Mouse (Mus musculus): ENCODE measurements around the gene Chchd5. TPM values are rescaled to one million over a fixed set of nuclear protein-coding genes. Genes with fewer than 3 reads are reported as not detected.

Chchd5 gene
- polyA plus RNA-seq, 1 experiment from 2014 or later = 30.7 TPM

- ATAC-seq (no peak), DNase-seq (ENCODE audit: low spot score) (no peak)
- H3K27me3 ChIP-seq (replicated peaks; ENCODE audit: control insufficient read depth, insufficient read depth, low read length) = no peaks in the 10 kb centered on the region
- no peak overlapping the region for H3K4me3 ChIP-seq (ENCODE audit: low read depth, low read length)
- 90% methylated on average over 5 of the region's 5 CpGs for WGBS
- H3K9me3 ChIP-seq (replicated peaks; ENCODE audit: control insufficient read depth, low read length) = no peaks in the 10 kb centered on the region
- no peak overlapping the region for H3K27ac ChIP-seq (ENCODE audit: low read depth, low read length)
- no peak overlapping the region for H3K9ac ChIP-seq (ENCODE audit: low read length)
- peaks cover 77% of the 10 kb centered on the region for H3K36me3 ChIP-seq (ENCODE audit: control insufficient read depth, insufficient read depth, low read length)
- no peaks in the 10 kb centered on the region for H3K4me1 ChIP-seq (ENCODE audit: control insufficient read depth, insufficient read depth, low read length)
- H3K4me2 ChIP-seq (ENCODE audit: low read length) = no peak overlapping the region
Observed at GRCm38 (mm10) chr2:129112924-129113323, 16.6 kb upstream of the Chchd5 start.

DNA sequence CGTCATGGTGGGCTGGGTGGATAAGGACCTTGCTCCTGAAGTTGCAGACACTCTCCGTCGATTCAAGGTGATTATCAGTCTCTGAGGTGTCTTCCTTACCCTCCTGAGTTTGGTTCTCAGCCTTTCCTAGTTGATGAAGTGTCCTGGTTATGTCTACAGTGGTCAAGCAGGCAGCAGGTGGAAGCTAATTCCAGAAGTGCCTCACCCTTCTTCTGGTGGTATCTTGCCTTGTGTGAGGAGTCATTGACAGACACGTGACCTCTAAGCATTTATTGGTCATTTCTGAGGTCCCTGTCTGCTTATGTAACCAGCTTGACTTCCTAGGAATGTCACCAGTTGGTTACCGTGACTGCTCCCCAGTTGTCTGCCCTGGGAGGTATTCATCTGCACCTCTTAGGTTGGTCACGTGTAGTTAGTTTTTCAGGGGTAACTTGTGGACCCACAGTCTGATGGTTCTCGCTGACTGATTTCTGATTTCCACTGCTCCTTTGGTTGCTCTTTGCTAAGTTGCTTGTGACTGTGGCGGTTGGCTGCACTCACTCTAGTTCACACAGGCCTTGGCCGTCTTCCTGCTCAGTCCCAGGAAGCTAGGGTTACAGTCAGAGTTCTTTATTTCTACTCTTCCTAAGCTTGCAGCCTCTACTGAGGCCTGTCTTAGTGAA is 13.7 kb upstream of the Chchd5 start:
- 90% methylated on average over 9 of the region's 9 CpGs for WGBS
- ATAC-seq = no peak

DNA sequence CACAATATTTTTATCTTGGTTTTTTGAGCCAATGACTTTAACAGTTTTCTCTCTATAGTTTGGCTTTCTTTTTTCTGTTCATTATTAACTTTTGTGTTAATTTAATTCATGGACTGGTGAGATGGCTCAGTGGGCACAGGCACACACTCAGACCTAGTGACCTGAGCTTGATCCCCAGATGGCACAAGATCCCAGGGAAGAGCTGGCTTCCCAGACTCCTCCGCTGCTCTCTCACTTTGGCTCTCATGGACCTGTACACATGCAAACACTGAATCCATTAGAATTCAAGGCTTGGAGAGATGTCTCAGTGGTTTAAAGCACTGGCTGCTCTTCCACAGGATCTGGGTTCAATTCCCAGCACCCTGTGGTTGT is 13.1 kb upstream of the Chchd5 start:
- Histone ChIP-seq H3K4me2 (ENCODE audit: low read length) (no peak overlapping the region), H3K36me3 (ENCODE audit: control insufficient read depth, insufficient read depth, low read length) (peaks cover 86% of the 10 kb centered on the region), H3K27me3 (replicated peaks; ENCODE audit: control insufficient read depth, insufficient read depth, low read length) (no peaks in the 10 kb centered on the region), H3K4me3 (ENCODE audit: low read depth, low read length) (no peak overlapping the region), H3K27ac (ENCODE audit: low read depth, low read length) (no peak overlapping the region), H3K4me1 (ENCODE audit: control insufficient read depth, insufficient read depth, low read length) (no peaks in the 10 kb centered on the region), H3K9ac (ENCODE audit: low read length) (no peak overlapping the region), H3K9me3 (replicated peaks; ENCODE audit: control insufficient read depth, low read length) (no peaks in the 10 kb centered on the region)
- 100% methylated on average over 1 of the region's 1 CpGs for WGBS
- DNase-seq (ENCODE audit: low spot score) (no peak), ATAC-seq (no peak)

More for the DNA sequence above, 13.7 kb upstream of the Chchd5 start:
- H3K27ac ChIP-seq (ENCODE audit: low read depth, low read length) = no peak overlapping the region
- no peaks in the 10 kb centered on the region for H3K9me3 ChIP-seq (replicated peaks; ENCODE audit: control insufficient read depth, low read length)
- H3K4me1 ChIP-seq (ENCODE audit: control insufficient read depth, insufficient read depth, low read length) = no peaks in the 10 kb centered on the region
- no peak overlapping the region for H3K9ac ChIP-seq (ENCODE audit: low read length)
- no peak overlapping the region for H3K4me3 ChIP-seq (ENCODE audit: low read depth, low read length)
- DNase-seq (ENCODE audit: low spot score) = no peak
- no peak overlapping the region for H3K4me2 ChIP-seq (ENCODE audit: low read length)
- H3K27me3 ChIP-seq (replicated peaks; ENCODE audit: control insufficient read depth, insufficient read depth, low read length) = no peaks in the 10 kb centered on the region
- peaks cover 82% of the 10 kb centered on the region for H3K36me3 ChIP-seq (ENCODE audit: control insufficient read depth, insufficient read depth, low read length)

- ATAC-seq = no peak
- Histone ChIP-seq H3K4me2 (ENCODE audit: low read length) (no peak overlapping the region), H3K4me3 (ENCODE audit: low read depth, low read length) (no peak overlapping the region), H3K9ac (ENCODE audit: low read length) (no peak overlapping the region), H3K27ac (ENCODE audit: low read depth, low read length) (no peak overlapping the region), H3K27me3 (replicated peaks; ENCODE audit: control insufficient read depth, insufficient read depth, low read length) (no peaks in the 10 kb centered on the region), H3K9me3 (replicated peaks; ENCODE audit: control insufficient read depth, low read length) (no peaks in the 10 kb centered on the region), H3K4me1 (ENCODE audit: control insufficient read depth, insufficient read depth, low read length) (no peaks in the 10 kb centered on the region), H3K36me3 (ENCODE audit: control insufficient read depth, insufficient read depth, low read length) (peaks cover 84% of the 10 kb centered on the region)
- DNase-seq (ENCODE audit: low spot score) = no peak
- WGBS = 91% methylated on average over 12 of the region's 12 CpGs
Observed at GRCm38 (mm10) chr2:129118061-129118460, 11.4 kb upstream of the Chchd5 start.

GRCm38 (mm10) chr2:129121986-129122385 is 7.5 kb upstream of the Chchd5 start:
- H3K4me3 ChIP-seq (ENCODE audit: low read depth, low read length) = no peak overlapping the region

DNA sequence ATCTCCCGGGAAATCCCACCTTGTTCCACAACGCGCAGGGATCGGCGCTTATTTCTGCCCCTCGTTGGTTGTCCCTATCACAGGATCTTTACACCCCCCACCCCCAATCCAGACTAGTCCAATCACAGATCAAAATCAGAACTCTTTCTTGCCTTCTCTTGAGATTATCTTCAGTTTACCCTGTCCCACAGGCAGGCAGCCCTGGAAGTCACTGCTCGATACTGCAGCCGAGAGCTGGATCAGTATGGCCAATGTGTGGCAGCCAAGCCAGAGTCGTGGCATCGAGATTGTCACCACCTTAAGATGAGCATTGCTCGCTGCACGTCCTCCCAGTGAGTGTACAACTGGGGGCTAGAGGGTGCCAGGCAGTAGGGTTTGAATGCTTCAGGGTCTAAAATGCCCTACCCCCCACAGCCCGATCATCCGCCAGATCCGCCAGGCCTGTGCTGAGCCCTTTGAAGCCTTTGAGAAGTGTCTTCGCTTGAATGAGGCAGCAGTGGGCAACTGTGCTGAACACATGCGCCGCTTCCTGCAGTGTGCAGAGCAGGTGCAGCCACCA is 566 bp downstream of the Chchd5 start:
- DNase-seq (ENCODE audit: low spot score) (peak; percentile 13), ATAC-seq (peak; percentile 45)
- Histone ChIP-seq H3K9me3 (replicated peaks; ENCODE audit: control insufficient read depth, low read length) (peaks cover 6% of the 10 kb centered on the region; the same call in 1 of the 2 replicates), H3K4me3 (ENCODE audit: low read depth, low read length) (peak overlapping the region; percentile 63), H3K4me2 (ENCODE audit: low read length) (peak overlapping the region; percentile 72), H3K36me3 (ENCODE audit: control insufficient read depth, insufficient read depth, low read length) (peaks cover 35% of the 10 kb centered on the region), H3K9ac (ENCODE audit: low read length) (peak overlapping the region; percentile 70), H3K27me3 (replicated peaks; ENCODE audit: control insufficient read depth, insufficient read depth, low read length) (no peaks in the 10 kb centered on the region), H3K4me1 (ENCODE audit: control insufficient read depth, insufficient read depth, low read length) (peaks cover 8% of the 10 kb centered on the region; the same call in 1 of the 2 replicates), H3K27ac (ENCODE audit: low read depth, low read length) (peak overlapping the region; percentile 87)
- 35% methylated on average over 18 of the region's 18 CpGs for WGBS

More at GRCm38 (mm10) chr2:129121986-129122385, 7.5 kb upstream of the Chchd5 start:
- WGBS = 95% methylated on average over 8 of the region's 8 CpGs
- ATAC-seq (no peak), DNase-seq (ENCODE audit: low spot score) (no peak)
- no peaks in the 10 kb centered on the region for H3K4me1 ChIP-seq (ENCODE audit: control insufficient read depth, insufficient read depth, low read length)
- no peak overlapping the region for H3K27ac ChIP-seq (ENCODE audit: low read depth, low read length)
- no peaks in the 10 kb centered on the region for H3K27me3 ChIP-seq (replicated peaks; ENCODE audit: control insufficient read depth, insufficient read depth, low read length)
- H3K4me2 ChIP-seq (ENCODE audit: low read length) = no peak overlapping the region
- peaks cover 77% of the 10 kb centered on the region for H3K36me3 ChIP-seq (ENCODE audit: control insufficient read depth, insufficient read depth, low read length)
- H3K9ac ChIP-seq (ENCODE audit: low read length) = no peak overlapping the region
- H3K9me3 ChIP-seq (replicated peaks; ENCODE audit: control insufficient read depth, low read length) = no peaks in the 10 kb centered on the region

GRCm38 (mm10) chr2:129130776-129131175 is 1.3 kb downstream of the Chchd5 start:
- Histone ChIP-seq H3K27ac (ENCODE audit: low read depth, low read length) (no peak overlapping the region), H3K4me2 (ENCODE audit: low read length) (peak overlapping the region; percentile 72), H3K9me3 (replicated peaks; ENCODE audit: control insufficient read depth, low read length) (peaks cover 6% of the 10 kb centered on the region; the same call in 1 of the 2 replicates), H3K9ac (ENCODE audit: low read length) (peak overlapping the region; percentile 70; the same call in 1 of the 2 replicates), H3K27me3 (replicated peaks; ENCODE audit: control insufficient read depth, insufficient read depth, low read length) (no peaks in the 10 kb centered on the region), H3K36me3 (ENCODE audit: control insufficient read depth, insufficient read depth, low read length) (peaks cover 28% of the 10 kb centered on the region), H3K4me1 (ENCODE audit: control insufficient read depth, insufficient read depth, low read length) (peaks cover 8% of the 10 kb centered on the region; the same call in 1 of the 2 replicates), H3K4me3 (ENCODE audit: low read depth, low read length) (no peak overlapping the region)
- 96% methylated on average over 2 of the region's 2 CpGs for WGBS
- DNase-seq (ENCODE audit: low spot score) (no peak), ATAC-seq (no peak)

DNA sequence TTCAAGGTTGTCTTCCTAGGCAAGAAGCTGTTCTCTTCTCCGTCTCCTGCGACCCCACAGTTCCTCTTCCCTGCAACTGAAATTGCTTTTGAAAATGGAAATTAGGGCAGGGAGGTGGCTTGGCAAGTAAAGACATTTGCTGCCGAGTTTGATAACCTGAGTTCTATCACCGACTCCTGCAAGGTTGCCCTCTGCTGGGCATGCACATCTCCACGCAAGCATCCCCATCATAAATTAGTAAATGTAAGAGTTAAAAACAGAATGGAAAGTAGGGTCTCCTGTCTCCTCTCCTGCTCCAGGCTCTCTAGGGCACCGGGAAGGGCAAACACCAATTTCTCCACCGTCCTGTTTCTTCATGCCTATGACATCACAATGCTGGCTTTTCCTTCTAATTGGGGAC is 2.7 kb downstream of the Chchd5 start:
- WGBS = 95% methylated on average over 7 of the region's 7 CpGs

More for the DNA sequence above, 2.7 kb downstream of the Chchd5 start:
- Histone ChIP-seq H3K9me3 (replicated peaks; ENCODE audit: control insufficient read depth, low read length) (peaks cover 6% of the 10 kb centered on the region; the same call in 1 of the 2 replicates), H3K27me3 (replicated peaks; ENCODE audit: control insufficient read depth, insufficient read depth, low read length) (no peaks in the 10 kb centered on the region), H3K27ac (ENCODE audit: low read depth, low read length) (no peak overlapping the region), H3K4me3 (ENCODE audit: low read depth, low read length) (no peak overlapping the region), H3K36me3 (ENCODE audit: control insufficient read depth, insufficient read depth, low read length) (peaks cover 15% of the 10 kb centered on the region), H3K9ac (ENCODE audit: low read length) (no peak overlapping the region), H3K4me1 (ENCODE audit: control insufficient read depth, insufficient read depth, low read length) (peaks cover 8% of the 10 kb centered on the region; the same call in 1 of the 2 replicates), H3K4me2 (ENCODE audit: low read length) (no peak overlapping the region)
- no peak for ATAC-seq
- no peak for DNase-seq (ENCODE audit: low spot score)

Measured in forebrain, embryonic 14.5 days (tissue).